Mouse (Mus musculus): ENCODE data around the gene Gipc2. TPM values are rescaled to one million over a fixed set of nuclear protein-coding genes. Genes with fewer than 3 reads are reported as not detected.

Gipc2 gene
- polyA plus RNA-seq, 1 experiment from 2014 or later = 12.3 TPM

Other genes starting within 250 kb of the Gipc2 start
- gene Dnajb4, start 44.1 kb upstream of the Gipc2 start, polyA plus RNA-seq (2015; fragmentation: Nextera tagmentation; extraction: Ambion mirVana) = 44.0 and 44.8 TPM in 2 replicates
- gene Fubp1, start 44.2 kb upstream of the Gipc2 start, polyA plus RNA-seq (2015; fragmentation: Nextera tagmentation; extraction: Ambion mirVana) = 231 and 251 TPM in 2 replicates
- gene Nexn, start 100.1 kb upstream of the Gipc2 start, polyA plus RNA-seq (2015; fragmentation: Nextera tagmentation; extraction: Ambion mirVana) = 64.1 and 79.2 TPM in 2 replicates
- gene Miga1, start 174.2 kb upstream of the Gipc2 start, polyA plus RNA-seq (2015; fragmentation: Nextera tagmentation; extraction: Ambion mirVana) = 14.7 and 15.7 TPM in 2 replicates
- gene Usp33, start 180.2 kb upstream of the Gipc2 start, polyA plus RNA-seq (2015; fragmentation: Nextera tagmentation; extraction: Ambion mirVana) = 57.6 and 58.4 TPM in 2 replicates
- gene Zzz3, start 229.2 kb upstream of the Gipc2 start, polyA plus RNA-seq (2015; fragmentation: Nextera tagmentation; extraction: Ambion mirVana) = 40.3 and 42.3 TPM in 2 replicates

All from lung, embryonic 16.5 days (tissue).